Mouse (Mus musculus) brain, embryonic 14.5 days (tissue): ENCODE measurements around the gene Dis3l2.

Experiments used
- CTCF ChIP-seq: fragments of 200-500 bp; IDR thresholded peaks from 2 replicates; pipeline ENCODE4 v1.5.1; 2012; ENCODE audit warnings: inconsistent platforms, mild to moderate bottlenecking, moderate library complexity, borderline replicate concordance; ENCODE audit not compliant: insufficient read depth, insufficient read length; ENCODE audit errors: extremely low read depth
- POLR2A ChIP-seq: fragments of 200-500 bp; IDR thresholded peaks from 2 replicates; pipeline ENCODE4 v1.6.1; 2012; ENCODE audit warnings: mild to moderate bottlenecking, inconsistent platforms, borderline replicate concordance; ENCODE audit not compliant: poor library complexity, insufficient read depth, insufficient read length, severe bottlenecking; ENCODE audit errors: extremely low read depth

GRCm38 (mm10) chr1:86665091-86665490 is 38.5 kb upstream of the Dis3l2 start:
- TF ChIP-seq CTCF (no peak), POLR2A (no peak)
